Mouse (Mus musculus) large intestine, adult 2 months (tissue): ENCODE results near the gene Gm49711. TPM values are rescaled to one million over a fixed set of nuclear protein-coding genes. Genes with fewer than 3 reads are reported as not detected.
A peak's percentile ranks its signal among the peaks of the same experiment; 100 is the strongest.

Source experiments
- DNase-seq: peaks from one replicate; pipeline ENCODE4 v3.0.0-alpha.2; 2012; ENCODE audit warnings: low read depth, low spot score
- WGBS: fragments of 180-500 bp; shearing (Covaris S2); methylation state at CpG from one replicate; pipeline ENCODE4 v1.1.7; 2018; 5-methylcytosine and 5-hydroxymethylcytosine counted together
- polyA plus RNA-seq: library from polyadenylated mRNA; depleted of rRNA; stranded (reverse); fragments of >200 nt; gene quantifications from 2 replicates; pipeline ENCODE4 v1.2.3, GENCODE M21; 2012; rRNA removed

Gene Gm49711
- not detected in 2 replicates for polyA plus RNA-seq

GRCm38 (mm10) chr16:92057852-92058643 lies at the start of gene Gm49711, which contains the start of the genes Mrps6 and Slc5a3:
Gene Gm49711, plus strand, starts transcription at chr16:92058316.
Gene Mrps6, plus strand, starts transcription at chr16:92058270.
Gene Slc5a3, plus strand, starts transcription at chr16:92058322.
- no peak for DNase-seq
- under 1% methylated on average over 97 of the region's 99 CpGs for WGBS

GRCm38 (mm10) chr16:92009586-92009985 lies 48.5 kb upstream of the Gm49711 start:
- DNase-seq = no peak
- 92% methylated on average over 2 of the region's 2 CpGs for WGBS

GRCm38 (mm10) chr16:92016792-92017191 lies 41.3 kb upstream of the Gm49711 start:
- 74% methylated on average over 8 of the region's 8 CpGs for WGBS
- no peak for DNase-seq

GRCm38 (mm10) chr16:92019141-92020118 lies 38.7 kb upstream of the Gm49711 start:
- WGBS = 25% methylated on average over 26 of the region's 26 CpGs
- DNase-seq = no peak

GRCm38 (mm10) chr16:92021656-92022400 lies 36.3 kb upstream of the Gm49711 start:
- no peak for DNase-seq
- 82% methylated on average over 12 of the region's 12 CpGs for WGBS

GRCm38 (mm10) chr16:92022494-92023283 lies 35.4 kb upstream of the Gm49711 start:
- 64% methylated on average over 20 of the region's 20 CpGs for WGBS
- no peak for DNase-seq

GRCm38 (mm10) chr16:92033286-92033685 lies 24.8 kb upstream of the Gm49711 start:
- 92% methylated on average over 3 of the region's 3 CpGs for WGBS
- no peak for DNase-seq

- no peak for DNase-seq
Measured at GRCm38 (mm10) chr16:92034676-92035075, 23.4 kb upstream of the Gm49711 start.

GRCm38 (mm10) chr16:92036701-92037100 lies 21.4 kb upstream of the Gm49711 start:
- 29% methylated on average over 8 of the region's 8 CpGs for WGBS
- DNase-seq = peak; percentile 75

More at GRCm38 (mm10) chr16:92034676-92035075, 23.4 kb upstream of the Gm49711 start:
- 85% methylated on average over 5 of the region's 5 CpGs for WGBS

GRCm38 (mm10) chr16:92037891-92038607 lies 20.1 kb upstream of the Gm49711 start:
- DNase-seq = no peak
- WGBS = 84% methylated on average over 21 of the region's 21 CpGs

GRCm38 (mm10) chr16:92039421-92039820 lies 18.7 kb upstream of the Gm49711 start:
- 48% methylated on average over 7 of the region's 7 CpGs for WGBS
- DNase-seq = peak; percentile 83

GRCm38 (mm10) chr16:92039966-92040365 lies 18.1 kb upstream of the Gm49711 start:
- 96% methylated on average over 11 of the region's 11 CpGs for WGBS
- DNase-seq = no peak

GRCm38 (mm10) chr16:92051777-92052310 lies 6.3 kb upstream of the Gm49711 start:
- no peak for DNase-seq
- WGBS = 62% methylated on average over 7 of the region's 7 CpGs

GRCm38 (mm10) chr16:92052569-92052968 lies 5.5 kb upstream of the Gm49711 start:
- 83% methylated on average over 10 of the region's 10 CpGs for WGBS

GRCm38 (mm10) chr16:92056711-92057110 lies 1.4 kb upstream of the Gm49711 start:
- 73% methylated on average over 2 of the region's 2 CpGs for WGBS
- DNase-seq = no peak

More at GRCm38 (mm10) chr16:92052569-92052968, 5.5 kb upstream of the Gm49711 start:
- DNase-seq = no peak

GRCm38 (mm10) chr16:92057456-92057851 lies 662 bp upstream of the Gm49711 start:
- DNase-seq = no peak
- WGBS = 3% methylated on average over 11 of the region's 11 CpGs

GRCm38 (mm10) chr16:92058644-92059620 lies 816 bp downstream of the Gm49711 start:
- WGBS = 4% methylated on average over 48 of the region's 63 CpGs
- DNase-seq = no peak
